Mouse (Mus musculus): Measurements from ENCODE around the gene Gnb4. TPM values are rescaled to one million over a fixed set of nuclear protein-coding genes. Genes with fewer than 3 reads are reported as not detected.

The Gnb4 gene
- 10 to 100 TPM; 37.2 to 50.5 TPM for total RNA-seq (2021)
- long read RNA-seq, experiment 1, full-length matches to known transcripts, result 65 of 78 reads
- long read RNA-seq, experiment 1, partial matches to known transcripts, result 7 of 78 reads
- long read RNA-seq, experiment 1, other reads (novel, unspliced or antisense), result 6 of 78 reads
- long read RNA-seq, experiment 2, full-length matches to known transcripts, result 29 of 33 reads
- long read RNA-seq, experiment 2, partial matches to known transcripts, result 0 of 33 reads
- long read RNA-seq, experiment 2, other reads (novel, unspliced or antisense), result 4 of 33 reads

DNA sequence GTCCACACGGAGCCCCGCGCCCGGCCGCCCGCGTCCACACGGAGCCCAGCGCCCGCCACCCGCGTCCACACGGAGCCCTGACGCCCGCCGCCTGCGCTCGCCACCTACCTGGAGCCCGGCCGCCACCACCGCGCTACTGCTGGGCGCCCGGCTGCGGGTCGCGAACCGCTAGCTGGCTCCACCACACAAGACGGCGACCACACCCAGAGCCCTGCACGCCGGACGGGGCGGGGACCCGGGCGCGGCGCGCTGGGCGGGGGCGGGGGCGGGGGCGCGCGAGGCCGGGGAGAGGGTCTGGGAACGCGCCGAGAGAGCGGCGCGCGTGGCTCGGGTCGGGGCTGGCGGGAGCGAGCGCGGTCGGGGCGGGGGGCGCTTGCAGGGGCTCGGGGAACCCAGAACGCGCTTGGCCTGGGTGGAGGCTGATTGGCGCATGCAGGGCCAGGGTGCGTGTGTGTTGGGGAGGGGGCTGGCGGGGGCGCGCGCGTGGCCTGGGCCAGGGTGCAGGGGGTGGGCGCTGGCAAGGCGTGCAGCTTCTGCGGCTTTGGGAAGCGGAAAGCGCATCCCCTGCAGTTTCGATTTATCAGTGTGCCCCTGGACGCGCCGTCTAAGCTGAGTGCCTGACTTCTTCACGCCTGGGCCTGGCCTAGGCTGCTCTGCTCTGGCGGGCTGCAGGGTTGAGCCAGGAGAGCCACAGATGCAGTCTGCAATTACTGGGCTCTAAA, at the start of gene Gnb4:
Gene Gnb4 (minus strand): TSS at position 255 of the 722 bp plus-strand sequence.
- DNase-seq, result peak; percentile 70

DNA sequence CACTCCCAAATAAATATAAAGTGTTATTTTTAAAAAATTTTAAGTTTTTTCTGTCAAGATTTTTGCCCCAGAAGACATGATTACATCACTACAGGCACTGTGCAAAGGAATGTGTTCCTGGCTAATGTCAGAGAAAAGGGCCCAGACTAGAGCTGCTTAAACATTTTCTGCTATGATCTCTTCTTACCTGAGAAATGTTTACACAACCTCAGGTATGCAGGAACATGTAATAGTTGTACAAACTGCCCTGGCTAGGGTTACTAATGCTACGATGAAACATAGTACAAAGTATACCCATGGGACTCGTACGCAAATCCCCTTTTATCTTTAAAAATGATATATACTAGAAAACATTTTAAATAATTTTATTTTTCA, 45.2 kb upstream of the Gnb4 start:
- no peak for DNase-seq

DNA sequence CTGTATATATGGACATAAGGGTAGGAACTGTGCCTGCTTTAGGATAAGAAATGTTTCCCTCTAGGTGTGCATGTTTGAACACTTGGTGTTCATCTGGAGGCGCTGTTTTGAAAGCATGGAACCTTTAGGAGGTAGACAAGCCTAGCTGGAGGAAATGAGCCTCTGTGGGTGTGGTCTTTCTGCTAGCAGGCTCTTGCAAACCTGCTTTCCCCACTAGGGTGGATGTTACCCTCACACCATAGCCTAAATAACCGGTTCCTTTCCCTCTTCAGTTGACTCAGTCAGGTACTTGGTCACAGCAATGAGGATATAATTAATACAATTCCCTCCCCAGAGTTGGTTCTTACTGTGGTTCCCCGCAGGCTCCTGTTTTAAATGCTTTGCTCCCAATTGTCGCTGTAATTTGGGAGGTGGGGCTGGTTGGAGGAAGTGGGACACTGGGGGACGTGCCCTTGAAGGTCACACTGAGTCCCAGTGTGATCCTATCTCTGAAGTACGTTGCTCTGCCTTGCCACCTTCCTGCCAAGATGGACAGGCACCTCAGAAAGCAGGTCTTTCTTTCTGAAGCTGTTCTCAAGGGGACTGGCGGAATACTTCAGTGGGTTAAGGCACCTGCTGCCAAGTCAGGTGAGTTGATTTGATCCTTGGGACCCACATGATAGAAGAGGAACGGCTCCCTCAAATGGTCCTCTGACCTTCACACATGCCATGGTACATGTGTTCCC, 44.6 kb upstream of the Gnb4 start:
- no peak for DNase-seq

GRCm38 (mm10) chr3:32660276-32660675, 43.9 kb upstream of the Gnb4 start:
- DNase-seq, result peak; percentile 33

GRCm38 (mm10) chr3:32659506-32659905, 43.1 kb upstream of the Gnb4 start:
- no peak for DNase-seq

- DNase-seq, result peak; percentile 37
Observed at GRCm38 (mm10) chr3:32658821-32659220, 42.4 kb upstream of the Gnb4 start.

DNA sequence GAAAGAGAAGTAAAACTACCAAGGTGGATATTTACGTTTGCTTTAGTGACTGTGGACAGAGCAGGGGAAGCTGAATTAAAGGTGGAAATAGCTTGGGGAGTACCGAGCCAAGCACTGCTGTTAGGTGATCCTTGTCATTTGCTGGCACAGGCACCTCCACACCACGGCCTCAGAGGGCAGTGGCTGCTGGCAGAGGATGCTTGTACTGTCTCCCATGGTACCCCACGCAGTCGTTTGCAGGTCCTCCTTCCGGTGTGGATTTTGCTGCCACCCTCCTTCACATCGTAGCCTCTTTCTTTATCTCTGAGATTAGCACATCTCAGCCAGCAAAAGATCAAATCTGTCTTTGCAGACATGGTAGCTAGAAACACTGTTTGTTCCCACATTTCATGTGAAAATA, 42.0 kb upstream of the Gnb4 start:
- DNase-seq, result no peak

DNA sequence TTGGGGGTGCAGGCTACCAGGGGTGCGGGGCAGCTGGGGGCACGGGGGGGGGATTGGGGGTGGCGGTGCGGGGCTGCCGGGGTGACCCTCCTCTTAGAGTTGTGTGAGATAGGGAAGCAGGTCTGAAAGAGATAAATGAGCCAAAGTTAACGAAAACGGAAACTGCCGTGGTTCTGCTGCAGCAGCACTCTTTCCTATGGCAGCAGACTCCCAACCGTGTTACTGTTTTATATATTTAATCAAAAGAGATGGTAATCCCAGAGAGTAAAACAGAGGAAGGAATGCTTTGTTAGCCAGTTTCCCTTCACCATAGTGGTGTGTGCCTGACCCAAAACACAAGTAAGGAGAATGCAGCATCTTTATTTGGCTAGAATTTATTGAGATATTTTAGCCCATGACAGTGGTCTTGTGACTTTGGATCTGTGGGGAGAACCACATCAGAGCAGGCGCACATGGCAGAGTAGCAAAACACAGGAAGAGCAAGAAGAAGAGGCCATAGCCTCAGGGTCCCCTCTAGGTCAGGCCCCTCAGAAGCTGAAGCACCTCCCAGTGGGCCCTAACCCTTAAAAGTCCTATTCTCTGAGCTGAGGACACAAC, 40.1 kb upstream of the Gnb4 start:
- no peak for DNase-seq

DNA sequence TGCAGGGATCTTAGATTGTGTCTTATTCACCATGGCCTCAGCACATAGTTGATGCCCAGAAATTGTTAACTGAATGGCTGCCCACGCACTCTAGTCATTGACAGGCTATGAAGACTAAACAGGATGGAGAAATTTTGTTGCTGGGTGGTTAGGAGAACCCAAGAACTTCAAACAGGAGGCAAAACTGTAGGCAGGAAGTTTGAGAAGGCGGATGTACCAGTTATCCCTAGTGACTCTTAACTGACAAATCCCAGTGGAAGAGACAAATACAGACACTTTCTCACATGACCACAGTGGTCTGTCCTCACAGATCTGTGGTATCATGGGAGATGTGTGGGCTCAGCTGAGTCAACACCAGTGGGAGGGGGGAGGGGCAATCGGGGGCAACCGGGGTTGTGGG, 39.6 kb upstream of the Gnb4 start:
- no peak for DNase-seq

DNA sequence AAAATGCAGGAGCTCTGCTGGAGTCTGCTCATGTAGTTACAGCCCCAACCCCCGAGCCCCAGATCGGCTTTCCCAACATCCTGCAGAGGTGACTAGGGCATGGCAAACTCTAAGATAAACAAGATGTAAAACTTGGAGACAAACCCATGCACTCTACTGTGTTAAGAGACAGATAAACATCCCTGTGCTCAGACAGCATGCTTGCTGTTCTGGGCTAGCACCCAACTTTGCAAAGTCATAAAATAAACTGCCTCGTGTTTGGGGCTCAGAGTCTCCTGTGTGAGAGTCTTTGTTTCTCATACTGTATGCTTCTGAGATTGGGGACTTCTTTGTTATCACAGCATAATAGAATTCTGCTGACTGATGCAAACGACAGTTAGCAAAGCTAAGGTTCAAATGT, 36.4 kb upstream of the Gnb4 start:
- no peak for DNase-seq

DNA sequence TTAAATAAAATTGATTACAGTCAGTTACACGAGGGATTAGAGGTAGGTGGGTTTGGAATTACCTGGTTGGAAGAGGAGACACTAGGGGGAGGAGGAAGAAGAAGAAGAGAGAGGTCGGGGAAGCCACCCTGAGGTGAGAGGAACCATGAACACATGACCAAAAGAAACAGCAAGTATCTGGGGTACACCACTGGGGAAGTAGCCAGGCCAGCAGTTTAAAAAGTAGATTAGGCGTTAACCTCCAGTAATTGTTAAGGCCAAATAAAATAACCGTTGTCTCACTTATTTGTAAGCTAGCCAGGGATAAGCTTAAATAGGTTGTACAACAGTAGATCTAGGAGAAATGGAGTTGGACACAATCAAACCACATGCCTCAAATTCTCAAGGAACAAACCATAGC, 32.9 kb upstream of the Gnb4 start:
- DNase-seq, result no peak

GRCm38 (mm10) chr3:32646918-32647317, 30.5 kb upstream of the Gnb4 start:
- DNase-seq, result no peak

GRCm38 (mm10) chr3:32644751-32645150, 28.4 kb upstream of the Gnb4 start:
- no peak for DNase-seq

DNA sequence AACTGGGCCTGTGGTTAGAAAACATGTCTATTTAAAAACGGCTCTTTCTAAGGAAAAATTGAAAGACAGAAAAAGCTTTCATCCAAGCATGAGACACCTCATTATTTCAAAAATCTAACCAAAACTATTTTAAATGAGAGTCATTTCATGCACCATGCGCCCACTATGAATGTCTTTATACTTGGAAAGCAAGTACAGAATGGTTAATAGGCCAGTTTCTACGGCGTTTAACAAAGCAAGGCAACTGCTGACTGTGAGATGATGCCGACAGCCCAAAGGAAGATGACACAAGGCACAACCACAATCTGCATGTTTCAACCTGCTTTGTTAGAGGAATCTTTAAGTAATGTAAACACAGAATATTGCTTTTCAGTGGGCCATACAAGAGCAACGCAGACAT, 25.7 kb upstream of the Gnb4 start:
- no peak for DNase-seq

GRCm38 (mm10) chr3:32638240-32638639, 21.9 kb upstream of the Gnb4 start:
- no peak for DNase-seq

- no peak for DNase-seq
Observed at GRCm38 (mm10) chr3:32632760-32633264, 16.4 kb upstream of the Gnb4 start.

GRCm38 (mm10) chr3:32630210-32630609, 13.8 kb upstream of the Gnb4 start:
- DNase-seq, result no peak

GRCm38 (mm10) chr3:32628141-32628540, 11.8 kb upstream of the Gnb4 start:
- no peak for DNase-seq

DNA sequence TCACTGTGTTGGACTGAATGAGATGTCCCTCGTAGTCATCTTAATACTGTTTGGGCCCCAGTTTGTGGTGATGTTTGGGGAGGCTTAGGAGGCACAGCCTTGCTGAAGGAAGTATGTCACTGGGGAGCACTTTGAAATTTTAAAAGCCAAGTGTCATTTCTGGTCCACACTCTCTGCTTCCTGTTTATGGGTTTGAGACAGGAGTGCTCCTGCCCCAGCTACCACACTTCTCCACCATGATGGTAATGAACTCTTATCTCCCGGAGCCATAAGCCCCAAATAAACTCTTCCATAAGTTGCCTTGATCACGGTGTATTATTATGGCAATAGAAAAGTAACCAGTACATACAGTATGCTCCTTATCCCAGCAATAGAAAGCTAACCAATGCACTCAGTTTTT, 5.7 kb upstream of the Gnb4 start:
- no peak for DNase-seq

GRCm38 (mm10) chr3:32621658-32622057, 5.3 kb upstream of the Gnb4 start:
- no peak for DNase-seq

DNA sequence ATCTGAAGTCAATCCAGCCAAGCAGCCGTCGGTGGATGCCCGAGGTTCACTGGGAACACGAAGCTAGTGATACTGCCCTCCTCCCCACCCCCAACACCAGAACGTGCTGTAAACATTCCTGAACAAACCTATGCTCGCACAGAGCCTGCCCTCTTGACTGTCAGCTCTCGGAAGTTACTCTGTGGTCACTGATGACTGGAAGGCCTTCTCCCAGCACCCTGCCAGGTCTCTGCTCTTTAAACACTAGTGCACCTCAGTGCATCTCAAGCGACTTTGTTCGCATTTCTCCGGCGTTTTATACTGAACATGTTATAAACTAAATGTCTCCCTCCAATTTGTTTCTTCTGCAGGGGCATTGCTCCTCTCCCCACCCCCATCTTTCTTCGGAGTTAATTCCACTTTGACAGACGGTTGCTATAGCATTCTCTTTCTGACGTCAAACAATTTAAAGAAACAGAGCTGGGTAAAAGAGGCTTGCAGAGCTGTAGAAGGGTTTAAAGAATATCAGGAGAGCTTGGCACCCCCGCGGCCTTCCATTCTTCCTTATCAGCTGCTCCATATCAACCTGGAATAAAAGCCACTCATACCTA, 763 bp upstream of the Gnb4 start:
- no peak for DNase-seq

- no peak for DNase-seq
Observed at GRCm38 (mm10) chr3:32616006-32616330, 417 bp downstream of the Gnb4 start.

DNA sequence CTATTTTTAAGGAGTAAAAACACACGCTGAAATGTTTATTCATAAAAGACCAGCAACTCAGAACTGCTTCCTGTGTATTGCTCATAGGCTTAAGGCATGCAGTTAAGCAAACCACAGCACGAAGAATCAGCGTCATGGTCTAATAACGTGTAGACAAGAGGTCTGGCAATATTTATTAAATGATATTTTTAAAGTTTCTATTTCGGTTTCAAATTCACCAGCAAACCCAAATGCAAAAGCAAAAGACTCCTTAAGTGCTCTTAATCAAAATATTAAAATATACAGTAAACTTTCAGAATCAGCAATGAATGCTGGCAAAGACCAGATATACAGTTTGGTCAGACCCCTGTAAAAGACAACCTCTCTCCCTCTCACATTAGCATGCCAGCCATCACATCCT, 1.0 kb downstream of the Gnb4 start:
- no peak for DNase-seq

Data from adrenal gland, postnatal 10 days (tissue).